Mouse (Mus musculus): ENCODE measurements around the gene Umps. TPM values are rescaled to one million over a fixed set of nuclear protein-coding genes. Genes with fewer than 3 reads are reported as not detected.
A peak's percentile ranks its signal among the peaks of the same experiment; 100 is the strongest.

Umps gene
- polyA plus RNA-seq, 1 experiment from 2014 or later: 34.6 TPM

DNA sequence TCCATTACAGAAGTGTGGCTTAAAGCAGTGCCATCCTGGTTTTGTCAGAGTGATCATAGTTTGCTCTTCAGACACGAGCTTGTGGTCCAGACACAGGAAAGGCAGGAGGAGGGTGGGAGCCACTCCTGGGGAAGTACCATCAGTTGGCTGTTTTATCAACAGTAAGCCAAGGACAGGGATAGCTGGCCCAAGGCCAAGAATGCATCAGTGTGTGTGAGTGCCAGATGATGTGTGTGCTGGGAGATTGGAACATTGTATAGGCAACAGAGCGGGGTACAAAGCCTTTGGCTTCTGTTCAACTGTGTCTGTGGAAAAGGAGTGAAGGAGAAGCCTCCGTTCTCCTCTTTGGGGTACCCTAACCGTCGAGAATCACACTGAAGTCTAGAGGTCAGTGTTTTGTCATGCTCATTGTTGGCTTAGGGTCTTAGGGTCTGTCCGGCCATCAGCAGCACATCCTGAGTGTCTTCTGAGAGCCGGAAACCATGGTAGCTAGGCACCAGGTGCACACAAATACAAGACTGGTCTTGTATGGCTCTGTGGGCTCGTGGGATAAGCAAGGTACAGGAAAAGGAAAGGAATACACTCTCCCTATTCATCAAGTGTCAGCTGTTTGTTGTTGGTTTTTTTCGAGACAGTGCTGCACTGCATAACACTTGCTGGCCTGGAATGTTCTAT, 37.9 kb downstream of the Umps start:
- Histone ChIP-seq H3K27me3 (replicated peaks) (no peaks in the 10 kb centered on the region), H3K4me2 (peak overlapping the region; percentile 35; the same call in 1 of the 2 replicates), H3K36me3 (no peaks in the 10 kb centered on the region), H3K9ac (no peak overlapping the region; the same call in 1 of the 2 replicates), H3K4me3 (no peak overlapping the region), H3K9me3 (replicated peaks) (no peaks in the 10 kb centered on the region), H3K4me1 (replicated peaks) (peaks cover 61% of the 10 kb centered on the region), H3K27ac (ENCODE audit: poor library complexity, severe bottlenecking) (peak overlapping the region; percentile 85)
- peak; percentile 79 for ATAC-seq (ENCODE audit: insufficient number of reproducible peaks, low FRiP score)
- WGBS: 35% methylated on average over 9 of the region's 9 CpGs

DNA sequence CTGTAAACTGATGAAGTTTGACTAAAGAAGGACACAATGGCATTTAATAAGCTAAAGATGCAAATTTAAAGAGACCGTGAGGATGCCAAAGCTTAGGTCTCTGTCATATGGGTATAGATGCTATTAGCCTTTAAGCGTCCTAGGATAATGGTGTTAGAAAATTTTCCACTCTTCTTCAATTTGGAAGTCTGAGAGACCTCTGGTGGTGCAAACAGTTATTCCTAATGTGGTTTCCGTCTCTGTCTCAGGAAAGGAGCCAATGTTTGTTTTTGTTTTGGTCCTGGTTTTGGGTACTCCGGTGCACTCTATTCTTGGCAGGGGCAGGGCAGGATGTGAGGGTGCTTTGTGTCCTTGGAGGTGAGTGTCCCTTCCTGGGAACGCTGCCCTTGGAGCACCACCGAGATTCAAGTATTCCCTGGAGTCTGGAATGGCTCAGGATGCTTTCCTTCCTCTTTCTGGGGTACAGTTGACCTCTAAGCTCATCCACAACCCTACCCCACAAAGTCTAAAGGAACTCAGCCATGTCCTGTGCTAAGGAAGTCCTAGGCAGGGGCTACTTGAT, 39.5 kb downstream of the Umps start:
- Histone ChIP-seq H3K4me2 (no peak overlapping the region), H3K27me3 (replicated peaks) (no peaks in the 10 kb centered on the region), H3K9me3 (replicated peaks) (no peaks in the 10 kb centered on the region), H3K36me3 (no peaks in the 10 kb centered on the region), H3K9ac (no peak overlapping the region), H3K4me1 (replicated peaks) (peaks cover 65% of the 10 kb centered on the region), H3K4me3 (no peak overlapping the region), H3K27ac (ENCODE audit: poor library complexity, severe bottlenecking) (peak overlapping the region; percentile 18; the same call in 1 of the 2 replicates)
- WGBS: 62% methylated on average over 6 of the region's 6 CpGs
- ATAC-seq (ENCODE audit: insufficient number of reproducible peaks, low FRiP score): no peak

DNA sequence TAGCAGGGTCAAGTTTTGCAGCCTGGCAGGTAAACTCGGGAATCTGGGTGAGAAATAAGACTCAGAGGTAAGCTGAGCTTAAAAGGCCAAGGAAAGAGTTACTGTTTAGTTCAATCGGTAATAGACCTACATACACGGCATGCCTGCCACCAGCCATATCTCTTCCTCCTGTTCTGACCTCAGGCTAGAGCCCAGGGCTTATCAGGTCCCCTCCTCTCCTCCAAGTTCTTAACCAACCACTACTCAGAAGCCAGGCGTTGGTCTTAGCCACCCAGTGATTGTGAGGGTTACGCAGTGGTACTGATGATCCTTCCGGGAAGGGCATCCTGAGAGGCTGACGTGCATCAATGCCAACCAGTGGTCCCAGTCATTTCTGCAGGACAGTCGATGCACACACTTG, 43.1 kb downstream of the Umps start:
- H3K4me2 ChIP-seq: no peak overlapping the region

DNA sequence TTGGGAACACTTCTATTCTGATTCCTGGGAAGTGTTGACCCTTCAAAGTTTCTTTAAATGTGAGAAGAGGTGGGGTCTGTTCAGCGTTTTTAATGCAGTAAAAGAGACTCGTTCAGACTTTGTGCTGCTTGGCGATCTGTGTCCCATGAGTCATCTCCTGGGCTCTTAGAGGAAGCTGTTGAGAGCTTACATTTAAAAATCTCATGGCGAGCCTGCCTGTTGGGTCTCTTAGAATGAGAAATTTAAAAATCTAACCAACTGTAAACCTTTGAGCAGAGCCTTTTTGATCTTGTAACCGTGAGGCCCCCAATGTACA, 43.9 kb downstream of the Umps start:
- Histone ChIP-seq H3K9me3 (replicated peaks) (no peaks in the 10 kb centered on the region), H3K36me3 (peaks cover 12% of the 10 kb centered on the region), H3K27me3 (replicated peaks) (no peaks in the 10 kb centered on the region), H3K27ac (ENCODE audit: poor library complexity, severe bottlenecking) (peak overlapping the region; percentile 61; the same call in 1 of the 2 replicates), H3K4me2 (no peak overlapping the region), H3K4me1 (replicated peaks) (peaks cover 53% of the 10 kb centered on the region), H3K9ac (no peak overlapping the region), H3K4me3 (no peak overlapping the region)
- no peak for ATAC-seq (ENCODE audit: insufficient number of reproducible peaks, low FRiP score)
- 35% methylated on average over 5 of the region's 5 CpGs for WGBS

More for the DNA sequence above, 43.1 kb downstream of the Umps start:
- no peaks in the 10 kb centered on the region for H3K27me3 ChIP-seq (replicated peaks)
- H3K4me3 ChIP-seq: no peak overlapping the region
- no peak overlapping the region for H3K9ac ChIP-seq
- WGBS: 48% methylated on average over 8 of the region's 8 CpGs
- H3K4me1 ChIP-seq (replicated peaks): peaks cover 54% of the 10 kb centered on the region
- H3K27ac ChIP-seq (ENCODE audit: poor library complexity, severe bottlenecking): no peak overlapping the region
- H3K36me3 ChIP-seq: peaks cover 12% of the 10 kb centered on the region
- H3K9me3 ChIP-seq (replicated peaks): no peaks in the 10 kb centered on the region
- ATAC-seq (ENCODE audit: insufficient number of reproducible peaks, low FRiP score): no peak

DNA sequence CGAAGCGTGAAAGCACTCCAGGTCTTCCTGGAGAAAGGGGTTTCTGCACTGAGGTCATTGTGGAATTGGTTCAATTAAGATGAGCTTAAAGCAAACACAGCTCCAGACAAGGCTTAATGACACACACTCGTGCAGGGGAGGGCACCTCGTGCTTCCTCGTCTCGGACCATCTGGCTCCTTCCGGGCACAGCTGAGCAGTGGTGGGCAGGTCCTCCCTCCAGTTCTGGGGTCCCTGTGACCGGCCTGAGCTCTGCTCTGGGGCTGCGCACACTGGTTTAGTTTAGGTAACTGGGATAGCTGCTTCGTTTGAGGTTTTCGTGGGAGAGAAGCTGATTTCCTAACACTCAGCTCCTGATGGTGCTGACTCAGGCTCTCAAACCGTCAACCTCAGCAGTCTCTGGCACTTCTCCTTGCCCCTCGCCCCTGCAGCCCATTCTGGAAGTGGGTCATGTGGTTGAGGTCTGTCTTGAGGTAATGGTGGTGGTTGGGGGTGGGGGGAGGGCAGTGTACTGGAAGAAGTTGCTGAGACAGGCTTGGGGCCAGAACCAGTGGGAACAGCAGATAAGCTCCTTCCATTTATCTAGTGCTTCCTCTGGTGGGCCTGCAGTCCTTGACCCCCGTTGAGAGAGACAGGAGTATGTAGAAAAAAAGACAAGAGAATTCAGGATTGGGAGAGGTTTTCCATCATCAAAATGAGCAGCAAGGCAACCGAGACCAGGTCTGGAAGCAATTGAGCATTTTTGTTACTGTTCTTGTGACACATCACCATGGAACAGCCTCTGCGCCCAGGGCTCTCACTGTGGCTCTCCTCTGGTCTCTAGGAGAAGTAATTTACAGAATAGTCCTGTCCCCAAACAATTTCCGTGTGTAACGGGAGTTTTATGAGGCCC, 44.5 kb downstream of the Umps start:
- Histone ChIP-seq H3K9me3 (replicated peaks) (no peaks in the 10 kb centered on the region), H3K4me3 (no peak overlapping the region), H3K9ac (no peak overlapping the region), H3K27ac (ENCODE audit: poor library complexity, severe bottlenecking) (peak overlapping the region; percentile 61; the same call in 1 of the 2 replicates), H3K36me3 (peaks cover 12% of the 10 kb centered on the region), H3K4me2 (0 out of 2 replicates have a peak overlapping the region, but pooled peaks have one; percentile 0), H3K27me3 (replicated peaks) (no peaks in the 10 kb centered on the region), H3K4me1 (replicated peaks) (peaks cover 53% of the 10 kb centered on the region)
- ATAC-seq (ENCODE audit: insufficient number of reproducible peaks, low FRiP score): peak; percentile 49; the same call in 1 of the 2 replicates
- 25% methylated on average over 18 of the region's 18 CpGs for WGBS

DNA sequence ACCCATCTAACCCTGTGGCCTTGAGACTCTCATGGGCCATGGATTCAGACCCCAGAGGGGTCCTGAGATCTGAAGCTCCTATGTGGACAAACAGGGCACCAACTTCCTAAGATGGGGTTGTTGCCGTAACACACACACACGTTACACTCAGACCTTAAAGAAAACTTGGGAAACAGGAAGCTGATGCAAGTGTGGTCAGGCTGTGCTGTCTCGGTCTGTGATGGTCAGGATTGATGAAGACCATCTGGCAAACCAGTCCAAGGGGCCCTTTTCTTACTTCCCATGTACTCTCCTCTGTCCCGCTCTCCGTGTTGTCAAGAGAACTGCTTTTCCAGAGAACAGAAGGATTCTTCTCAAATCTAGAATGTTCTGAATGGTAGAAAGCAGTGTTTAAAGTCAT, 45.3 kb downstream of the Umps start:
- no peak for ATAC-seq (ENCODE audit: insufficient number of reproducible peaks, low FRiP score)
- 53% methylated on average over 5 of the region's 5 CpGs for WGBS
- Histone ChIP-seq H3K4me1 (replicated peaks) (peaks cover 60% of the 10 kb centered on the region), H3K36me3 (peaks cover 12% of the 10 kb centered on the region), H3K4me2 (no peak overlapping the region), H3K9ac (no peak overlapping the region), H3K4me3 (no peak overlapping the region), H3K27me3 (replicated peaks) (no peaks in the 10 kb centered on the region), H3K27ac (ENCODE audit: poor library complexity, severe bottlenecking) (no peak overlapping the region), H3K9me3 (replicated peaks) (no peaks in the 10 kb centered on the region)

DNA sequence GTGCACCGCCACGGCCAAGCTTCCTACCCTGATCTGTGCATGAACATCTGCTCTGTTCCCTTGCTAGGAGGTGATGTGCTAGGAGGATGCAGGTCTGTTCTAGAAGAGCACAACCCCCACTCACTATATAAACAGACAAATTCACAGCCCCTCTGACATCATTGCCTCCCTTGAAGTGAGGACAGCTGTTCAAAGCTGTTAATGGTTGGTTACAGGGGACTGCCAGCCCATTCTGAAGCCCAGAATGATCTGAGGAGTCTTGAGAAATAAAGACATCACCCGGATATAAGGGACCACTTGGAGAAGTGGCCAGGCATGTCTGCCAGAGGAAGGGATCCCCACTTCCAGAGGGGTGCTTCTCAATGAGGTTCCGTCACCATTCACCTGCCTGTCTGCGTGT, 48.9 kb downstream of the Umps start:
- H3K27ac ChIP-seq (ENCODE audit: poor library complexity, severe bottlenecking): 0 out of 2 replicates have a peak overlapping the region, but pooled peaks have one; percentile 49
- WGBS: 75% methylated on average over 5 of the region's 5 CpGs
- H3K4me2 ChIP-seq: no peak overlapping the region
- peaks cover 17% of the 10 kb centered on the region for H3K36me3 ChIP-seq
- no peak for ATAC-seq (ENCODE audit: insufficient number of reproducible peaks, low FRiP score)
- H3K9ac ChIP-seq: no peak overlapping the region
- no peaks in the 10 kb centered on the region for H3K9me3 ChIP-seq (replicated peaks)
- H3K4me3 ChIP-seq: no peak overlapping the region
- H3K27me3 ChIP-seq (replicated peaks): no peaks in the 10 kb centered on the region
- peaks cover 71% of the 10 kb centered on the region for H3K4me1 ChIP-seq (replicated peaks)

DNA sequence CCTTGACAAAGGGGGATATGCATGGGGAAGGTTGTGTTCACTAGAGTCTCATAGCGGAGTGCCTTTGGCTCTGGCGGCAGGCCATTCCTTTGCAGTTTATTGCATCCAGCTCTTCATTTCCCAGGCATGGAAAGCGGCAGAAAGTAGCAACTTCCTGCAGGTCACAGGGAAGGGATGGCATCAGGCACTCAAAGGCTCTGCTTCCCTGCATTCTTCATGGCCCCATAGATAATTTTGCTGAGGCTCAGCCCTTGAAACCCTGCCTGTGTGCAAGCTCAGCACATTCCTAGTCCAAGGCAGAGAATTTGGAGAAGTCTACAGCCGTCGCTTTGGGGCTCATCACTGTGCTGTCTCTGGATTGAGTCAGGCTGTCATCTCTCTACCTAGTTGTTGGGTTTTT, 49.4 kb downstream of the Umps start:
- ATAC-seq (ENCODE audit: insufficient number of reproducible peaks, low FRiP score): no peak
- H3K9ac ChIP-seq: no peak overlapping the region
- H3K4me1 ChIP-seq (replicated peaks): peaks cover 66% of the 10 kb centered on the region
- 35% methylated on average over 5 of the region's 5 CpGs for WGBS
- H3K36me3 ChIP-seq: peaks cover 19% of the 10 kb centered on the region
- peak overlapping the region; percentile 49; the same call in 1 of the 2 replicates for H3K27ac ChIP-seq (ENCODE audit: poor library complexity, severe bottlenecking)
- no peak overlapping the region for H3K4me3 ChIP-seq
- no peak overlapping the region for H3K4me2 ChIP-seq
- H3K9me3 ChIP-seq (replicated peaks): no peaks in the 10 kb centered on the region
- H3K27me3 ChIP-seq (replicated peaks): no peaks in the 10 kb centered on the region

DNA sequence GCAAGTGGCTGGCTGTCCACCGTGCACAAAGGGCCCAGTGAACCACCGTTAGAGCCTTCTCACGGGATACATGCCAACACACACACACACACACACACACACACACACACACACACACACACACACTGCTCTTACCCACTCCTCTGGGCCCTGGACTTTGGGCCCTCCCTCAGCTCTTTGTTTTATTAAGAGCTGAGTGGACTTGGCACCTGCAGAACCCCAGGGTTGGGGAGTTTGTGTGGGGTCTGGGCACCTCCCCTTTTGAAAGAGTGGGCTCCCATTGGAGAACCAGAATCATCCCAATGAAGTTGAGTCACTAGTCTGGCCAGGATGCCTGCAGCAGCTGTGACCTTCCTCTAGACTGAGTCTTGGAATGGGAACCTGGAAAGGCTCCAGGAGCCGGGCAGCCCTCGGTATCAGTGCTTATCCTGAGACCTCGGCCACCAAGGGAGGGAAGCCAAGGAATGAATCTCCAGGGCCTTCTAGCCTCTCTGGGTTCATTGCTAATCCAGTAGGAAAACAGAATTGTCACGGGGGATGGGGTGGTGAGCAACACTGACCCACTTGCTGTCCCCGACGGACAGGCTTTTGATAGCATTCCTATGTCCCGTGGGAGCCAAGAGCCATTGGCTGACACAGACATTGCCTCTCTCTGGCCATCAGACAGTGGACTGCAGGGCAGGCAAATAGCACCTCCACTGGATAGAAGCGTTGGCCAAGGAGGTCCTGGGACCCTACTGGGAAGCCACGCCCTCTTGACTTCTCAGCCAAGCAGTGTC, 50.2 kb downstream of the Umps start:
- Histone ChIP-seq H3K9me3 (replicated peaks) (no peaks in the 10 kb centered on the region), H3K4me1 (replicated peaks) (peaks cover 58% of the 10 kb centered on the region), H3K4me3 (no peak overlapping the region), H3K36me3 (peaks cover 24% of the 10 kb centered on the region), H3K4me2 (0 out of 2 replicates have a peak overlapping the region, but pooled peaks have one; percentile 13), H3K9ac (0 out of 2 replicates have a peak overlapping the region, but pooled peaks have one; percentile 10), H3K27ac (ENCODE audit: poor library complexity, severe bottlenecking) (peak overlapping the region; percentile 49; the same call in 1 of the 2 replicates), H3K27me3 (replicated peaks) (no peaks in the 10 kb centered on the region)
- peak; percentile 74 for ATAC-seq (ENCODE audit: insufficient number of reproducible peaks, low FRiP score)
- WGBS: 36% methylated on average over 12 of the region's 12 CpGs

DNA sequence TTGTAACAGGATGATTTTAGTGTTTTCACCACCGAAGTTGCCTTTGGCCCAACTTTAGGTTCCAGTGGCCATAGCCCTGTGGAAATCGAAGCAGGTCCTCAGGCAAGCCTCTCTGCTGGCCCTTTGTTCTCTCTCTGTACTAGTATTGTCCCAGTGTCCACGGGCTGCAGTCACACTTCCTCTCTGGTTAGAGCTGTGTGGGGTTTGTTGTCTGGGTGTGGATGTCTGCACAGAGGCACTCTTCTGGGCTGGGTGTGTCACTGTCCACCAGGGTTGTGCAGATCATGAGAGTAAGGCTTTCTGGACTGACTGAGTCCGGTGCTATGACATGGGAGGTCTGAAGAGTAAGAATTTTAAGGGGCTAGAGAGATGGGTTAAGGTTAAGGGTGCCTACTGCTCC, 51.8 kb downstream of the Umps start:
- Histone ChIP-seq H3K27me3 (replicated peaks) (no peaks in the 10 kb centered on the region), H3K9me3 (replicated peaks) (no peaks in the 10 kb centered on the region), H3K9ac (no peak overlapping the region), H3K4me3 (no peak overlapping the region), H3K36me3 (peaks cover 29% of the 10 kb centered on the region), H3K4me1 (replicated peaks) (peaks cover 47% of the 10 kb centered on the region), H3K27ac (ENCODE audit: poor library complexity, severe bottlenecking) (no peak overlapping the region), H3K4me2 (no peak overlapping the region)
- WGBS: 60% methylated on average over 4 of the region's 4 CpGs
- ATAC-seq (ENCODE audit: insufficient number of reproducible peaks, low FRiP score): no peak

Measured in heart, embryonic 12.5 days (tissue).